ENCODE assay signal across 8 mouse cellular contexts in the genomic region with DNA sequence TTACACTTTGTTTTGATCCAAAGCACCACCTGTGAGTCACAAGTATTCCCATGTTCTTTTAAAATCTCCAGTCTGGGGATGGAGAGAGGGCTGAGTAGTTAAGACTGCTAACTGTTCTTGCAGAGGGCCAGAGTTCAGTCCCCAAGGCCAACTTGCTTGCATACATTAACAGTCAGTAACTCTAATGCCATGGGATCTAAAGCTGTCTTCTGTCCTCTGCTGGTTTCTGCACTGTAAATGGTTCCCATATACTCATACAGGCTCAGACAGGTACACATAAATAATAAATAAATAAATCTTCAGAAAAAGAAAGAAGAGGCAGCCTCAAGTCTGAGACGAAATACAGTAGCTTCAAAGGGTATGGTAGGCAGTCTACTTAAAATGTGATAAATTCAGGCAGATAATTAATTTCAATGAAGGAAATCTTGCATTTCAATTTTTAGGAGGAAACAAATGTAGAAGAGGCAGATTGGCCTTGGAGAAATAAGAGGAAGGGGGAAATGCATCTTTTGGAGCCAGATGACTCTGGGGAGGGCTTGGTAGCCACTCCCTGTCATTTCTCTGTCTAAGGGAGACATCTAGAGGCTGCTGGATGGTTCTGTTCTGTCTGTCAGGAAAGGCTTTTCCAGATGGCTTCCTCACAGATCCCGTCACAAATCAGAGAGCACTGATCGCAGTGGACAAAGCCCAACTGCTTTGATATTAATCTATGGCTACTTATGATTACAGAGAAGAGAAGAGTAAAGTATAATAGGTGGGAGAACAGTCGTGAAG. TPM values are rescaled to one million over a fixed set of nuclear protein-coding genes. Genes with fewer than 3 reads are reported as not detected.
A peak's percentile ranks its signal among the peaks of the same experiment; 100 is the strongest.
DNase-seq lines count a peak whose midpoint lies in the region; ATAC-seq lines count a peak whose summit lies in the region.

No protein-coding gene starts in this region.

- no peak overlapping the region for H3K9ac ChIP-seq in hindbrain, embryonic 11.5 days (ENCODE audit: low read depth, low read length)
- no peak overlapping the region for H3K9ac ChIP-seq in hindbrain, embryonic 13.5 days

- 51% methylated on average over 4 of the region's 4 CpGs for WGBS in hindbrain, embryonic 11.5 days
- 47% methylated on average over 4 of the region's 4 CpGs for WGBS in hindbrain, embryonic 13.5 days

- H3K27ac ChIP-seq in hindbrain, embryonic 11.5 days (ENCODE audit: low read depth, low read length): no peak overlapping the region
- no peak overlapping the region for H3K27ac ChIP-seq in hindbrain, embryonic 13.5 days

- DNase-seq in hindbrain, embryonic 11.5 days (ENCODE audit: low spot score): peak; percentile 14
- peak; percentile 46 to 49 for DNase-seq in right cerebral cortex, postnatal 10 days (ENCODE audit: low spot score in 2 of 2)
- DNase-seq in right cerebral cortex, postnatal 4 days: no peak
- DNase-seq in embryo, embryonic 10.5 days (ENCODE audit: low spot score): peak; percentile 55
- no peak for DNase-seq in cerebellum, postnatal 36 days
- no peak for DNase-seq in spleen, adult 18-20 months

- no peaks in the 10 kb centered on the region for H3K27me3 ChIP-seq in hindbrain, embryonic 11.5 days (ENCODE audit: control insufficient read depth, insufficient read depth, low read length)
- no peaks in the 10 kb centered on the region for H3K27me3 ChIP-seq in hindbrain, embryonic 13.5 days

- no peak overlapping the region for H3K4me3 ChIP-seq in hindbrain, embryonic 11.5 days (ENCODE audit: low read depth, low read length)
- H3K4me3 ChIP-seq in hindbrain, embryonic 13.5 days: no peak overlapping the region

- no peaks in the 10 kb centered on the region for H3K36me3 ChIP-seq in hindbrain, embryonic 11.5 days (ENCODE audit: control insufficient read depth, insufficient read depth, low read length)
- no peaks in the 10 kb centered on the region for H3K36me3 ChIP-seq in hindbrain, embryonic 13.5 days

- H3K9me3 ChIP-seq in hindbrain, embryonic 11.5 days (ENCODE audit: control insufficient read depth, low read length): no peaks in the 10 kb centered on the region
- H3K9me3 ChIP-seq in hindbrain, embryonic 13.5 days: no peaks in the 10 kb centered on the region

- no peak for ATAC-seq in hindbrain, embryonic 11.5 days (ENCODE audit: low FRiP score)
- ATAC-seq in hindbrain, embryonic 13.5 days (ENCODE audit: low FRiP score): no peak
- ATAC-seq in megakaryocyte progenitor cell, adult 5-6 weeks (replicated peaks; ENCODE audit: poor library complexity): peak; percentile 44; the same call in 1 of the 2 replicates

- no peaks in the 10 kb centered on the region for H3K4me1 ChIP-seq in hindbrain, embryonic 11.5 days (replicated peaks; ENCODE audit: control insufficient read depth, insufficient read depth, low read length)
- no peaks in the 10 kb centered on the region for H3K4me1 ChIP-seq in hindbrain, embryonic 13.5 days (replicated peaks)

- H3K4me2 ChIP-seq in hindbrain, embryonic 11.5 days (replicated peaks; ENCODE audit: low read depth, low read length): no peak overlapping the region
- H3K4me2 ChIP-seq in hindbrain, embryonic 13.5 days: no peak overlapping the region

RNA-seq across cellular contexts. Expression of a gene that starts 16.2 kb away (rescaled TPM):
- polyA plus RNA-seq in hindbrain, embryonic 11.5 days (2014; fragmentation: Nextera tagmentation; extraction: Ambion mirVana): 0.33 and 0.79 TPM in 2 replicates
- polyA plus RNA-seq in hindbrain, embryonic 13.5 days (2015; fragmentation: Nextera tagmentation; extraction: Ambion mirVana): 0.52 and 0.79 TPM in 2 replicates
- total RNA-seq in megakaryocyte progenitor cell, adult 5-6 weeks (2015): 5.3 and 6.3 TPM in 2 replicates
- total RNA-seq in megakaryocyte progenitor cell, adult 5-6 weeks (2017): 11.9 and 17.3 TPM in 2 replicates

RNA-seq across cellular contexts. Expression of a gene that starts 18.6 kb away (rescaled TPM):
- 5.3 and 8.0 TPM in 2 replicates for polyA plus RNA-seq in hindbrain, embryonic 11.5 days (2014; fragmentation: Nextera tagmentation; extraction: Ambion mirVana)
- polyA plus RNA-seq in hindbrain, embryonic 13.5 days (2015; fragmentation: Nextera tagmentation; extraction: Ambion mirVana): 5.8 and 6.7 TPM in 2 replicates
- total RNA-seq in megakaryocyte progenitor cell, adult 5-6 weeks (2015): 7.8 and 10.4 TPM in 2 replicates
- 14.0 and 14.5 TPM in 2 replicates for total RNA-seq in megakaryocyte progenitor cell, adult 5-6 weeks (2017)

Comparison
In these comparisons a context has a peak if more than half of its experiments do, and no peak if none do; other contexts are left out.
1. DNase-seq: peak in hindbrain, embryonic 11.5 days (single experiment), right cerebral cortex, postnatal 10 days (2 of 2) and embryo, embryonic 10.5 days (single experiment); none in right cerebral cortex, postnatal 4 days (single experiment), cerebellum, postnatal 36 days (0 of 2) and spleen, adult 18-20 months (0 of 2).